Mouse (Mus musculus) lung, adult 2 months (tissue): ENCODE measurements around the gene A730061H03Rik.

Experiments
- CTCF ChIP-seq: fragments of 200-500 bp; IDR thresholded peaks from 2 replicates; pipeline ENCODE4 v1.5.1; 2011; ENCODE audit warnings: mild to moderate bottlenecking, low read length, control low read depth; ENCODE audit not compliant: insufficient read depth
- POLR2A ChIP-seq: fragments of 200-500 bp; IDR thresholded peaks from 2 replicates; pipeline ENCODE4 v1.6.1; 2011; ENCODE audit warnings: low read depth, mild to moderate bottlenecking, control low read depth, low read length, borderline replicate concordance; ENCODE audit errors: extremely low read depth

DNA sequence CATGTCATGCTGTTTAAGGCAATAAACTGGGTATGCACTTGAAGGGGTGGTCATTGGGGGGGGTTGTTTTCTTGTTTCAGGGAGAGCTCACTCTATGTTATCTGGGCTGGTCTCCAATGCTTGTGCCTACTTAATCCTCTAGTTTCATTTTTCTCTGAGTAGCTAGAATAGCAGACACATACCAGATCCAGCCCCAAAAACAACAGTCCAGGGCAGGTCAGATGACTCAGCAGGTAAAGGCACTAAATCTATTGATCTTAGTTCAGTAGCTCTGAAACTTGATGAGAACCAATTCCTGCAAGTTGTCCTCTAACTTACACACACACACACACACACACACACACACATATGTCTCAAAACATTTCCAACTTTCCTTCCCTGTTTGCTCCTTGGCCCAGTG, 11.6 kb upstream of the A730061H03Rik start:
- TF ChIP-seq CTCF = no peak
- no peak for TF ChIP-seq POLR2A
